Comparison of ENCODE assay signal across 8 mouse cellular contexts in genomic region chr11:93144544-93144943, GRCm38 (mm10). TPM values are rescaled to one million over a fixed set of nuclear protein-coding genes. Genes with fewer than 3 reads are reported as not detected.
DNase-seq lines count a peak whose midpoint lies in the region; ATAC-seq lines count a peak whose summit lies in the region.
"Had no signal": no experiment of that assay in that cellular context is flagged by ENCODE, and none has a peak within 500 bp of the region (broad histone marks: within the 10 kb centered on the region; RNA-seq: fewer than 3 reads in every experiment).

No protein-coding gene starts in this region.

- DNase-seq in kidney, adult 11 months: no peak
- DNase-seq in Muller cell, postnatal 12 days (ENCODE audit: inconsistent ontology term): peak; percentile 29
- DNase-seq in cerebellum, adult 9-10 months: peak; percentile 88
- DNase-seq in layer of hippocampus, postnatal 10 days (ENCODE audit: low spot score in 2 of 2): peak; percentile 32 to 57
- no peak for DNase-seq in spleen, postnatal 36 days (ENCODE audit: low spot score in 2 of 2)
- DNase-seq in urinary bladder, postnatal 25 days (ENCODE audit: low spot score): no peak

- H3K4me3 ChIP-seq in kidney, embryonic 15.5 days (replicated peaks): no peak overlapping the region
- H3K4me3 ChIP-seq: embryonic facial prominence, embryonic 12.5 days had no signal

- 0 out of 2 replicates have a peak, but pooled peaks have one; percentile 60 for ATAC-seq in kidney, embryonic 15.5 days (replicated peaks; ENCODE audit: low FRiP score)

- no peaks in the 10 kb centered on the region for H3K4me1 ChIP-seq in kidney, embryonic 15.5 days
- H3K4me1 ChIP-seq: embryonic facial prominence, embryonic 12.5 days had no signal

- no peaks in the 10 kb centered on the region for H3K27me3 ChIP-seq in kidney, embryonic 15.5 days
- H3K27me3 ChIP-seq: embryonic facial prominence, embryonic 12.5 days had no signal

- no peak overlapping the region for H3K9ac ChIP-seq in kidney, embryonic 15.5 days
- H3K9ac ChIP-seq: embryonic facial prominence, embryonic 12.5 days had no signal

- no peak overlapping the region for H3K27ac ChIP-seq in kidney, embryonic 15.5 days
- H3K27ac ChIP-seq: embryonic facial prominence, embryonic 12.5 days had no signal

- H3K9me3 ChIP-seq in kidney, embryonic 15.5 days (replicated peaks): no peaks in the 10 kb centered on the region
- H3K9me3 ChIP-seq: embryonic facial prominence, embryonic 12.5 days had no signal

- H3K4me2 ChIP-seq in kidney, embryonic 15.5 days: no peak overlapping the region
- H3K4me2 ChIP-seq: embryonic facial prominence, embryonic 12.5 days had no signal

- WGBS in kidney, embryonic 15.5 days: 14% methylated on average over 2 of the region's 2 CpGs

- H3K36me3 ChIP-seq in kidney, embryonic 15.5 days: no peaks in the 10 kb centered on the region
- H3K36me3 ChIP-seq: embryonic facial prominence, embryonic 12.5 days had no signal

RNA-seq across cellular contexts. Expression of gene Car10, which starts 46.7 kb away (rescaled TPM):
- polyA plus RNA-seq in kidney, embryonic 15.5 days (2015; fragmentation: Nextera tagmentation; extraction: Ambion mirVana): 0.05 and 0.08 TPM in 2 replicates
- total RNA-seq in layer of hippocampus, postnatal 10 days (2021): 10 to 100 TPM; 27.5 to 28.1 TPM

Comparison
In these comparisons a context has a peak if more than half of its experiments do, and no peak if none do; other contexts are left out.
1. DNase-seq: peak in Muller cell, postnatal 12 days (single experiment), cerebellum, adult 9-10 months (single experiment) and layer of hippocampus, postnatal 10 days (2 of 2); none in kidney, adult 11 months (single experiment), spleen, postnatal 36 days (0 of 2) and urinary bladder, postnatal 25 days (single experiment).